Mouse (Mus musculus) midbrain, embryonic 15.5 days (tissue): Measurements from ENCODE around the gene Bik. TPM values are rescaled to one million over a fixed set of nuclear protein-coding genes. Genes with fewer than 3 reads are reported as not detected.

Experiments used
- ATAC-seq: fragments of 200-750 bp; cut with Nextera tagmentation; replicated peaks from 2 replicates; pipeline ENCODE4 v1.8.0; 2017; ENCODE audit warnings: moderate TSS enrichment
- H3K27ac ChIP-seq: fragments of 300-500 bp; sonication (generic); 2 replicates; pipeline ENCODE4 v1.5.1; 2015; ENCODE audit warnings: mild to moderate bottlenecking, inconsistent platforms
- H3K27me3 ChIP-seq: fragments of 300-500 bp; sonication (generic); replicated peaks from 2 replicates; pipeline ENCODE4 v1.6.1; 2015; ENCODE audit warnings: inconsistent platforms
- H3K36me3 ChIP-seq: fragments of 300-500 bp; sonication (generic); replicated peaks from 2 replicates; pipeline ENCODE4 v1.6.1; 2015; ENCODE audit warnings: inconsistent platforms
- H3K4me1 ChIP-seq: fragments of 300-500 bp; sonication (generic); 2 replicates; pipeline ENCODE4 v1.6.1; 2015; ENCODE audit warnings: inconsistent platforms
- H3K4me2 ChIP-seq: fragments of 300-500 bp; sonication (generic); 2 replicates; pipeline ENCODE4 v1.6.1; 2015; ENCODE audit warnings: inconsistent platforms, mild to moderate bottlenecking, moderate library complexity
- H3K4me3 ChIP-seq: fragments of 300-500 bp; sonication (generic); 2 replicates; pipeline ENCODE4 v1.5.1; 2015; ENCODE audit warnings: mild to moderate bottlenecking, inconsistent platforms
- H3K9ac ChIP-seq: fragments of 300-500 bp; sonication (generic); 2 replicates; pipeline ENCODE4 v1.6.1; 2015; ENCODE audit warnings: mild to moderate bottlenecking, inconsistent platforms
- H3K9me3 ChIP-seq: fragments of 300-500 bp; sonication (generic); 2 replicates; pipeline ENCODE4 v1.6.1; 2016; ENCODE audit warnings: inconsistent platforms
- WGBS: fragments of 180-500 bp; shearing (Covaris S2); methylation state at CpG from one replicate; pipeline ENCODE4 v1.1.7; 2015; ENCODE audit warnings: mixed read lengths; 5-methylcytosine and 5-hydroxymethylcytosine counted together
- polyA plus RNA-seq: library from polyadenylated mRNA; unstranded; fragments of >200 nt; fragmentation: Nextera tagmentation; extraction: Ambion mirVana; gene quantifications from 2 replicates; pipeline ENCODE4 v1.2.1, GENCODE M21; 2015

Bik gene
- polyA plus RNA-seq, 1 experiment from 2014 or later, result 0.30 TPM

DNA sequence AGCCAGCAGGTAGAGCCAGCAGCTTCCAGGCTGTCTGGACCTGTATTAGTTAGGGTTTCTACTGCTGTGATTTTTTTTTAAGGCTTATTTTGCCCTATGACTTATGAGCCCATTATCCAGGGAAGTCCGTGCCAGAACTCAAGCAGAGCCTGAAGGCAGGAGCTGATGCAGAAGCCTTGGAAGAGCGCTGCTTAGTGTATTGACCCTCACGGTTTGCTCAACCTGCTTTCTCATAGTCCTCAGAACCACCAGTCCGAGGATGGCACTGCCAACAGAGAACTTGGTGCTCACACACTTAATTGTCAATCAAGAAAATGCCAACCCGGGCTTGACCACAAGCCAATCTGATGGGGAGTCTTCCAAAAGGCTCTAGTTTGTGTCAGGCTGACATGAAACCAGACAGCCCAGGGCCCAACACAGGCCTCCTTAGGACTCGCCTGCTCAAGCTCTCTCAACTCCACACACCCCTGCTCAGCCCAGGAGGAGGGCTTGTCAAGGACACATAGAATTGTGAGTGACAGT, 5.7 kb upstream of the Bik start:
- peaks cover 16% of the 10 kb centered on the region for H3K4me1 ChIP-seq
- no peak overlapping the region for H3K4me3 ChIP-seq
- H3K9me3 ChIP-seq, result no peaks in the 10 kb centered on the region
- WGBS, result 82% methylated on average over 6 of the region's 6 CpGs
- H3K9ac ChIP-seq, result no peak overlapping the region
- H3K27ac ChIP-seq, result no peak overlapping the region
- H3K27me3 ChIP-seq, result peaks cover 9% of the 10 kb centered on the region
- H3K4me2 ChIP-seq, result no peak overlapping the region
- ATAC-seq, result no peak
- H3K36me3 ChIP-seq, result no peaks in the 10 kb centered on the region

DNA sequence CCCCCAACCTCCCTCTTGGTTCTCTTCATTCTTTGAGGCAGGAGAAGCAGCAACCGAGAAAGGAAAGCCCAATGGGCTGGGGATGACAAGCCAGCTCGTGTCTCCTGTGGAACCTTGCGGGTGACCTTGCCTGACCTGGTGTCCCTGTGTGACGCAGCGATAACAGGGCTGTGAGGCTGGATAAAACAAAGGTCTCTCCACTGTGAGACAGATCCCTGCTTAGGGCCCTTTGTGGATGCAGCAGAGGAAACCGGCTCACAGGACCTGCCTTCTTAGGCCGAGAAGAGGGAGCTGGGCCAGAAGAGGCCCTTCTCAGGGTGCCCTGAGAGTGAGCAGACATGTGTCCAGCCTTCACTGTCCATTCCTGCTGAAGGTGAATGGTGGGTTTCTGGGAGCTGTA, 3.5 kb upstream of the Bik start:
- H3K9me3 ChIP-seq, result no peaks in the 10 kb centered on the region
- 21% methylated on average over 7 of the region's 7 CpGs for WGBS
- H3K9ac ChIP-seq, result no peak overlapping the region
- no peak for ATAC-seq
- peaks cover 28% of the 10 kb centered on the region for H3K4me1 ChIP-seq
- no peak overlapping the region for H3K27ac ChIP-seq
- H3K27me3 ChIP-seq, result peaks cover 31% of the 10 kb centered on the region
- H3K4me2 ChIP-seq, result no peak overlapping the region
- H3K4me3 ChIP-seq, result no peak overlapping the region
- H3K36me3 ChIP-seq, result no peaks in the 10 kb centered on the region

- Histone ChIP-seq H3K4me3 (no peak overlapping the region), H3K4me1 (peaks cover 22% of the 10 kb centered on the region), H3K27ac (no peak overlapping the region), H3K9ac (no peak overlapping the region), H3K27me3 (peaks cover 36% of the 10 kb centered on the region), H3K36me3 (no peaks in the 10 kb centered on the region), H3K4me2 (no peak overlapping the region), H3K9me3 (no peaks in the 10 kb centered on the region)
- 0 out of 2 replicates have a peak, but pooled peaks have one; percentile 17 for ATAC-seq
- WGBS, result 54% methylated on average over 14 of the region's 14 CpGs
These were observed 2.9 kb upstream of the Bik start for GRCm38 (mm10) chr15:83523638-83524332.

GRCm38 (mm10) chr15:83524333-83524729, 2.3 kb upstream of the Bik start:
- Histone ChIP-seq H3K27ac (no peak overlapping the region), H3K36me3 (no peaks in the 10 kb centered on the region), H3K4me1 (peaks cover 22% of the 10 kb centered on the region), H3K9me3 (no peaks in the 10 kb centered on the region), H3K4me3 (no peak overlapping the region), H3K9ac (no peak overlapping the region), H3K4me2 (no peak overlapping the region), H3K27me3 (peaks cover 36% of the 10 kb centered on the region)
- WGBS, result 87% methylated on average over 3 of the region's 3 CpGs
- ATAC-seq, result no peak

DNA sequence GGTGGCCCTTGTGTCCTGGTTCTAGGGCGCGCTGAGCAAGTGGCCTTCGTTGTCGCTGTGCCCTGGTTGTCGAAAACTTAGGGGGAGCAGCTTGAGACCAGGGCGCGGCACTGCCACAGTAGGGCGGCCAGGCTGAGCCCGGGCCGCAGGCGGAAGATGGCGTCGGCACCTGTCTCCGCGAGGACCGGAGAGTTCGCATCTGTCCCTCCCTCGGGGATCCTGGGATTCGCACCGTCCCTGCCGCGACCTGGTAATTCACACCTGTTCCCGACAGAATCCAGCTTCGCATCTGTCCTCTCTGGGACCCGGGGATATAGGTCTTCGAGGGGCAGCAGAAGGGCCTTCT, 403 bp downstream of the Bik start:
- Histone ChIP-seq H3K36me3 (no peaks in the 10 kb centered on the region), H3K27me3 (peaks cover 36% of the 10 kb centered on the region), H3K9me3 (no peaks in the 10 kb centered on the region), H3K4me2 (peak overlapping the region; percentile 94), H3K4me1 (peaks cover 22% of the 10 kb centered on the region), H3K9ac (peak overlapping the region; percentile 26; the same call in 1 of the 2 replicates), H3K4me3 (peak overlapping the region; percentile 45), H3K27ac (no peak overlapping the region)
- 1% methylated on average over 26 of the region's 26 CpGs for WGBS
- ATAC-seq, result no peak; the same call in 1 of the 2 replicates

- Histone ChIP-seq H3K4me2 (no peak overlapping the region), H3K4me1 (peaks cover 22% of the 10 kb centered on the region), H3K27ac (no peak overlapping the region), H3K9me3 (no peaks in the 10 kb centered on the region), H3K4me3 (no peak overlapping the region), H3K9ac (no peak overlapping the region), H3K36me3 (no peaks in the 10 kb centered on the region), H3K27me3 (peaks cover 36% of the 10 kb centered on the region)
- no peak for ATAC-seq
- WGBS, result 80% methylated on average over 2 of the region's 2 CpGs
These were observed 1.1 kb downstream of the Bik start for GRCm38 (mm10) chr15:83527747-83528146.

DNA sequence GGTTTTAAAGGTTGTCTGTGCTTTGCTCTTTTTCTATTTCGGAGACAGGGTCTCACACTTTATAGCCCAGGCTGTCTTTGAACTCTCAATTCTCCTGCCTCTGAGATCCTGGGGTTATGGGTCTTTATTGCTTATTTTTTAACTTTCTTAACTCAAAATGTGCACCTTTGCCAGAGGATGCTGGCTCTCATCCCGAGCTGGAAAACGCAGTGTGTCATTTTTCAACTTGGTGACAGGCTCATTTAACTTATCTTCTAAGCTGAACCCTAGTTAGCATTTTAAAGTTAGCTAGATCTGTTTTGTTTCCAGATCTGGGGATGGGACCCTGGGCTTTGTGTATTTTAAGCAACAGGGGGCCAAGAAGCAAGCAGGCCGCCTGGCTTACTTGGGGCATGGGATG, 2.2 kb downstream of the Bik start:
- no peak overlapping the region for H3K27ac ChIP-seq
- no peak overlapping the region for H3K9ac ChIP-seq
- no peak overlapping the region for H3K4me3 ChIP-seq
- H3K9me3 ChIP-seq, result no peaks in the 10 kb centered on the region
- peaks cover 15% of the 10 kb centered on the region for H3K4me1 ChIP-seq
- no peak for ATAC-seq
- H3K36me3 ChIP-seq, result no peaks in the 10 kb centered on the region
- peaks cover 36% of the 10 kb centered on the region for H3K27me3 ChIP-seq
- 77% methylated on average over 4 of the region's 4 CpGs for WGBS
- no peak overlapping the region for H3K4me2 ChIP-seq

DNA sequence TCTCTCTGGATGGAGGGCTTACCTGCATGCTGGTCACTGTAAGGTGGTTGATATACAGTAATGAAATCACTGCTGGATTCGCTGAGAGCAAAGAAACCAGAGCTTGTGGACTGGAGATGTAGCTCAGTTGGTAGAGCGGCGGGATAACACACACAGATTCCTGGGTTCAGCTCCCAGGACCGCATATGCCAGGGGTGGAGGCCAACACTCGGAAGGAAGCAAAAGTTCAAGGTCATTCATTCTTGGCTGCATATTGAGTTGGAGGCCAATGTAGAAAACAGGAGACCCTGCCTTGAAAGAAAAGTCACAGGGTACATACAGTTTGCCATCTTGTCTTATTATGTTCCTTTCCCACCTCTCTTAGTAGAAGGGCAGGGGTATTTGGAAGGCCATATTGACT, 3.1 kb downstream of the Bik start:
- Histone ChIP-seq H3K36me3 (no peaks in the 10 kb centered on the region), H3K9me3 (no peaks in the 10 kb centered on the region), H3K27ac (no peak overlapping the region), H3K4me1 (peaks cover 15% of the 10 kb centered on the region), H3K4me2 (no peak overlapping the region), H3K4me3 (no peak overlapping the region), H3K9ac (no peak overlapping the region), H3K27me3 (peaks cover 36% of the 10 kb centered on the region)
- 84% methylated on average over 5 of the region's 5 CpGs for WGBS
- ATAC-seq, result no peak

DNA sequence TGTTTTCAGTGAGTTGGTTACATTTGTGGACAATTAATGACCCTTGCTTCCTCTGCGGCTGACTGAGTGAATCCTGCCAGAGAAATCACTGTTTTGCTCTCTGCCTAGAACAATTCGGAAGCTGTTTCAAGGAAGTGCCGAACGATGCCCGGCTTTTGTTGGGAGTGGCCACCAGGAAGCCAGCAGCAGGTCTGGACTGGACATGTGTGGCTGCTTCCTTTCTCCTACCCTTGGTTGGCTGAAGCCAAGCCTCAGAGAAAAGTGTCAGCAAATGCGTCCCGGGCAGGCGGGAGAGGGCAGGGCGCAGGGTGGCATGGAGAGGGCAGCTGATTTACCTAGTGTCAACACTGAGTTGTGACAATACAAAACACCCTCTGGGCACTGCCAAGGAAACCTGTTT, 3.6 kb downstream of the Bik start:
- no peak overlapping the region for H3K4me2 ChIP-seq
- peaks cover 34% of the 10 kb centered on the region for H3K27me3 ChIP-seq
- no peaks in the 10 kb centered on the region for H3K36me3 ChIP-seq
- H3K4me3 ChIP-seq, result no peak overlapping the region
- no peak overlapping the region for H3K9ac ChIP-seq
- H3K9me3 ChIP-seq, result no peaks in the 10 kb centered on the region
- 90% methylated on average over 9 of the region's 9 CpGs for WGBS
- no peak for ATAC-seq
- peaks cover 15% of the 10 kb centered on the region for H3K4me1 ChIP-seq
- no peak overlapping the region for H3K27ac ChIP-seq

DNA sequence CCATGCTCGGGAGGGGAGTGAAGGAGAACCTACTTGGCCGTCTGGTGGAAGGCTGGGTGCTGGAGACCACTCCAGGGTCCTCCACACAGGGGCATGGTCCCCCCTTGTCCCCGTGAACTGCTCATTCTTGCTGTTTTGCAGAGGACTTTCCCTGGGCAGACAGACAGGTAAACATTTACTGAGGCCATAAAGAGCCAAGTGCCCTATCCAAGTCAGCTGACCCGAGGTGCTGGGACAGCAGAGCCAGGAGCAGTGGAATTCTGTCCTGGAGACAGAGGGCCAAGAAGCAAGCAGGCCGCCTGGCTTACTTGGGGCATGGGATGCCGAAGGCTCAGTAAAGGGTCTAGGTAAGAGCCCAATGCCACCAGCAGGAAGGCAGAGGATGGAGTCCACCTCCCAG, 4.0 kb downstream of the Bik start:
- no peak overlapping the region for H3K4me3 ChIP-seq
- H3K9me3 ChIP-seq, result no peaks in the 10 kb centered on the region
- H3K4me2 ChIP-seq, result no peak overlapping the region
- no peak overlapping the region for H3K9ac ChIP-seq
- H3K36me3 ChIP-seq, result no peaks in the 10 kb centered on the region
- no peak overlapping the region for H3K27ac ChIP-seq
- peaks cover 15% of the 10 kb centered on the region for H3K4me1 ChIP-seq
- peaks cover 30% of the 10 kb centered on the region for H3K27me3 ChIP-seq
- 78% methylated on average over 6 of the region's 6 CpGs for WGBS
- ATAC-seq, result no peak

DNA sequence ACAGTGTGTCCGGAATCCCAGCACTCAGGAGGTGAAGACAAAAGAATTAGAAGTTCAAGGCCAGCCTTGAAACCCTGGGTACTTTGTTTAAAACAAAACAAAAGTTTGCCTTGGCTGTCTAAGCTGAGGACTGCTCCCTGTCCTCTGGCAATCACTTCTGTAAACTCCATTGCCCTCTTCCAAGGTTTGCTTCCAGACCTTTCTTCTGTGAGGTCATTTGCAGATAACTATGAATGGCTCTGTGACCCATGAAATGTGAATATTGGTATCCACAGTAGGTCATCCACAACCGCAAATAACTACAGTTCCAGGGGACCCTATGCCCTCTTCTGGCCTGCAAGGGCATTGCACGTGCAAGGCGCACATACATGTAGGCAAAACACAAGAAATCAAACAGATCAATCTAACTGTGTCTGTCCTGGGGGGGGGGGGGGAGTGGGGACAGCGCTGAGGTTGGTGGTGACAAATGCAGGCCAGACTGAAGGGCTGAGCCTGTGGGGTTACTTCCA, 5.4 kb downstream of the Bik start:
- H3K27ac ChIP-seq, result no peak overlapping the region
- ATAC-seq, result no peak
- peaks cover 4% of the 10 kb centered on the region for H3K4me1 ChIP-seq
- no peaks in the 10 kb centered on the region for H3K9me3 ChIP-seq
- peaks cover 16% of the 10 kb centered on the region for H3K27me3 ChIP-seq
- no peak overlapping the region for H3K4me2 ChIP-seq
- 86% methylated on average over 5 of the region's 5 CpGs for WGBS
- no peak overlapping the region for H3K4me3 ChIP-seq
- no peaks in the 10 kb centered on the region for H3K36me3 ChIP-seq
- H3K9ac ChIP-seq, result no peak overlapping the region

DNA sequence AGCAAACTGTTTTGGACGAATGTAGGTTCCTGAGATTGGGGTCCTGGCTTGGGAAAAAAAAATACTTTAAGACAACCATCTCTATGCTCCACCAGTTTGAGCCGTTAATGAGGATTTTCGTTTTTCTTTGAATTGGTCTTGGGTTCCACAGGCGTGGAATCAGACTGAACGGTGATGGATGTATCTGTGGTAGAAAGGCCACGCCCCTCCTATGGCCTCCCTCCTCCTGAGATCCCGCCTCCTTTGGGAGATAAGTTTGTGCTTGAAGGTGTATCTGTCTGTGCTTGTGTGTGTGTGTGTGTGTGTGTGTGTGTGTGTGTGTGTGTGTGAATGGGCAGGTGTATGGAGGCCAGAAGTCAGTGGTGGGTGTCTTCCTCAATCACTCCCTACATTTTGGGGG, 5.9 kb downstream of the Bik start:
- no peaks in the 10 kb centered on the region for H3K36me3 ChIP-seq
- no peaks in the 10 kb centered on the region for H3K9me3 ChIP-seq
- H3K27ac ChIP-seq, result no peak overlapping the region
- H3K4me3 ChIP-seq, result no peak overlapping the region
- 79% methylated on average over 7 of the region's 7 CpGs for WGBS
- no peak overlapping the region for H3K9ac ChIP-seq
- H3K4me1 ChIP-seq, result no peaks in the 10 kb centered on the region
- H3K27me3 ChIP-seq, result peaks cover 11% of the 10 kb centered on the region
- no peak overlapping the region for H3K4me2 ChIP-seq
- no peak for ATAC-seq
